Mouse (Mus musculus): ENCODE measurements around the gene Zmpste24. TPM values are rescaled to one million over a fixed set of nuclear protein-coding genes. Genes with fewer than 3 reads are reported as not detected.

Gene Zmpste24
- total RNA-seq, 2 experiments from 2014 or later = 49.0 to 52.3 TPM

GRCm38 (mm10) chr4:121033006-121033405, 65.0 kb downstream of the Zmpste24 start:
- DNase-seq = peak in 1 of 2 experiments; percentile 28

- no peak for DNase-seq
Observed at GRCm38 (mm10) chr4:121031440-121031839, 66.6 kb downstream of the Zmpste24 start.

- DNase-seq = no peak
Observed at GRCm38 (mm10) chr4:121029632-121030031, 68.4 kb downstream of the Zmpste24 start.

GRCm38 (mm10) chr4:121028659-121029392, 69.2 kb downstream of the Zmpste24 start:
- DNase-seq = peak; percentile 46 to 63

GRCm38 (mm10) chr4:121028146-121028545, 69.9 kb downstream of the Zmpste24 start:
- DNase-seq = peak; percentile 55 to 58

- no peak for DNase-seq
Observed at GRCm38 (mm10) chr4:121025681-121026080, 72.4 kb downstream of the Zmpste24 start.

- DNase-seq = peak; percentile 59 to 62
Observed at GRCm38 (mm10) chr4:121023941-121024340, 74.1 kb downstream of the Zmpste24 start.

- no peak for DNase-seq
Observed at GRCm38 (mm10) chr4:121023464-121023863, 74.6 kb downstream of the Zmpste24 start.

GRCm38 (mm10) chr4:121021911-121022310, 76.1 kb downstream of the Zmpste24 start:
- DNase-seq = peak; percentile 12 to 24

- DNase-seq = peak; percentile 29 to 61
Observed at GRCm38 (mm10) chr4:121020040-121020790, 77.8 kb downstream of the Zmpste24 start.

GRCm38 (mm10) chr4:121018250-121018649, 79.8 kb downstream of the Zmpste24 start:
- no peak for DNase-seq

- DNase-seq = peak; percentile 100
Observed at GRCm38 (mm10) chr4:121016928-121017657, 80.9 kb downstream of the Zmpste24 start, which contains the start of gene Smap2. Gene Smap2 (minus strand): TSS chr4:121017247.

- peak; percentile 33 to 44 for DNase-seq
Observed at GRCm38 (mm10) chr4:121016021-121016898, 81.8 kb downstream of the Zmpste24 start.

- no peak for DNase-seq
Observed at GRCm38 (mm10) chr4:121015268-121015659, 82.8 kb downstream of the Zmpste24 start.

- DNase-seq = no peak
Observed at GRCm38 (mm10) chr4:121014594-121015267, 83.3 kb downstream of the Zmpste24 start.

GRCm38 (mm10) chr4:121010770-121011549, 87.1 kb downstream of the Zmpste24 start:
- no peak for DNase-seq
